In genomic region chr15:83032981-83033541, GRCm38 (mm10) we compare ENCODE assay signal across 9 mouse cellular contexts. TPM values are rescaled to one million over a fixed set of nuclear protein-coding genes. Genes with fewer than 3 reads are reported as not detected.
A peak's percentile ranks its signal among the peaks of the same experiment; 100 is the strongest.
DNase-seq lines count a peak whose midpoint lies in the region; ATAC-seq and TF ChIP-seq lines count a peak whose summit lies in the region.
"Had no signal": no experiment of that assay in that cellular context is flagged by ENCODE, and none has a peak within 500 bp of the region (broad histone marks: within the 10 kb centered on the region; RNA-seq: fewer than 3 reads in every experiment).

Gene Nfam1 (minus strand): TSS chr15:83033306.

- intact Hi-C loops in left cerebral cortex, postnatal 4 days (cut with DNase I): loop anchor here (10.0 kb wide), 1 partner anchor 128 kb away; no protein-coding TSS in a partner anchor

- TF ChIP-seq POLR2A in cerebellum, adult 2 months (IDR thresholded peaks at IDR 0.05; ENCODE audit: borderline replicate concordance, insufficient read depth, low read length): no peak

- H3K4me1 ChIP-seq in hindbrain, embryonic 15.5 days (replicated peaks): peaks cover 51% of the 10 kb centered on the region
- H3K4me1 ChIP-seq in cerebellum, adult 2 months (ENCODE audit: control insufficient read depth, insufficient read depth, low read length): peaks cover 18% of the 10 kb centered on the region

- peak; percentile 63 for DNase-seq in left cerebral cortex, postnatal 4 days
- DNase-seq in left cerebral cortex, adult 9 months (ENCODE audit: low spot score in 2 of 2): no peak
- peak; percentile 61 to 67 for DNase-seq in lung, postnatal 4 days
- DNase-seq in splenic B cell, adult 2 months (ENCODE audit: low read depth, low spot score): peak; percentile 67
- no peak for DNase-seq in urinary bladder, postnatal 10 days (ENCODE audit: low spot score)
- no peak for DNase-seq in cerebellum, adult 2 months

- ATAC-seq in erythroid progenitor cell, adult 5-6 weeks (replicated peaks; ENCODE audit: low FRiP score, poor library complexity, severe bottlenecking): no peak
- no peak for ATAC-seq in hindbrain, embryonic 15.5 days (ENCODE audit: low FRiP score, low read depth)

- no peaks in the 10 kb centered on the region; the same call in 1 of the 2 replicates for H3K27me3 ChIP-seq in hindbrain, embryonic 15.5 days
- no peaks in the 10 kb centered on the region for H3K27me3 ChIP-seq in splenic B cell, adult 2 months (ENCODE audit: control insufficient read depth, insufficient read depth, low read length, poor library complexity, severe bottlenecking)
- no peaks in the 10 kb centered on the region; the same call in 1 of the 2 replicates for H3K27me3 ChIP-seq in cerebellum, adult 2 months (ENCODE audit: control insufficient read depth, insufficient read depth, low read length)

- H3K36me3 ChIP-seq in hindbrain, embryonic 15.5 days: no peaks in the 10 kb centered on the region
- no peaks in the 10 kb centered on the region for H3K36me3 ChIP-seq in splenic B cell, adult 2 months (ENCODE audit: control insufficient read depth, insufficient read depth, low read length, poor library complexity, severe bottlenecking)
- H3K36me3 ChIP-seq: limb, embryonic 15.5 days had no signal

- no peak within 1 kb of the TSS for H3K4me3 ChIP-seq in hindbrain, embryonic 15.5 days
- no peak within 1 kb of the TSS for H3K4me3 ChIP-seq in cerebellum, adult 2 months (replicated peaks; ENCODE audit: insufficient read depth, low read depth, low read length)
- H3K4me3 ChIP-seq: limb, embryonic 15.5 days had no signal

- H3K9ac ChIP-seq in hindbrain, embryonic 15.5 days: no peak within 1 kb of the TSS
- H3K9ac ChIP-seq: limb, embryonic 15.5 days had no signal

- 27% methylated on average over 17 of the region's 17 CpGs for WGBS in hindbrain, embryonic 15.5 days
- WGBS in cerebellum, adult 2 months: 48% methylated on average over 17 of the region's 17 CpGs

- TF ChIP-seq CTCF in cerebellum, adult 2 months (IDR thresholded peaks at IDR 0.05; ENCODE audit: borderline replicate concordance, insufficient read depth, low read depth, low read length): no peak

- H3K9me3 ChIP-seq in hindbrain, embryonic 15.5 days: no peaks in the 10 kb centered on the region
- H3K9me3 ChIP-seq: limb, embryonic 15.5 days had no signal

- H3K27ac ChIP-seq in hindbrain, embryonic 15.5 days (replicated peaks): no peak within 1 kb of the TSS; the same call in 1 of the 2 replicates
- H3K27ac ChIP-seq in cerebellum, adult 2 months (ENCODE audit: insufficient read depth, low read length): no peak within 1 kb of the TSS
- H3K27ac ChIP-seq: limb, embryonic 15.5 days had no signal

- H3K4me2 ChIP-seq in hindbrain, embryonic 15.5 days: 0 out of 2 replicates have a peak within 1 kb of the TSS, but pooled peaks have one; percentile 47
- H3K4me2 ChIP-seq: limb, embryonic 15.5 days had no signal

RNA-seq across cellular contexts. Expression of gene Nfam1, which starts in this region (rescaled TPM):
- total RNA-seq in left cerebral cortex, postnatal 4 days (2021): 1 to 10 TPM; 2.0 to 2.1 TPM
- 14.4 and 17.2 TPM in 2 replicates for total RNA-seq in erythroid progenitor cell, adult 5-6 weeks (2015; ENCODE audit: low replicate concordance)
- 11.9 and 16.9 TPM in 2 replicates for total RNA-seq in erythroid progenitor cell, adult 5-6 weeks (2017; ENCODE audit: low replicate concordance)
- 2.1 and 2.7 TPM in 2 replicates for polyA plus RNA-seq in hindbrain, embryonic 15.5 days (2015; fragmentation: Nextera tagmentation; extraction: Ambion mirVana)
- polyA plus RNA-seq in cerebellum, adult 2 months (2012; rRNA removed): 0.67 and 0.80 TPM in 2 replicates

Comparison
In these comparisons a context has a peak if more than half of its experiments do, and no peak if none do; other contexts are left out.
1. RNA of gene Nfam1 (total RNA-seq): 11.9 to 17.2 TPM in erythroid progenitor cell, adult 5-6 weeks; 2.0 to 2.1 TPM in left cerebral cortex, postnatal 4 days; every median in the first group is over 4 times any median in the second.
2. DNase-seq: peak in left cerebral cortex, postnatal 4 days (single experiment), lung, postnatal 4 days (2 of 2) and splenic B cell, adult 2 months (single experiment); none in left cerebral cortex, adult 9 months (0 of 2), urinary bladder, postnatal 10 days (single experiment) and cerebellum, adult 2 months (0 of 2).